Mouse (Mus musculus): ENCODE data around the gene Pabpc4. TPM values are rescaled to one million over a fixed set of nuclear protein-coding genes. Genes with fewer than 3 reads are reported as not detected.

Pabpc4 gene
- total RNA-seq (2023), result 73.3 TPM

DNA sequence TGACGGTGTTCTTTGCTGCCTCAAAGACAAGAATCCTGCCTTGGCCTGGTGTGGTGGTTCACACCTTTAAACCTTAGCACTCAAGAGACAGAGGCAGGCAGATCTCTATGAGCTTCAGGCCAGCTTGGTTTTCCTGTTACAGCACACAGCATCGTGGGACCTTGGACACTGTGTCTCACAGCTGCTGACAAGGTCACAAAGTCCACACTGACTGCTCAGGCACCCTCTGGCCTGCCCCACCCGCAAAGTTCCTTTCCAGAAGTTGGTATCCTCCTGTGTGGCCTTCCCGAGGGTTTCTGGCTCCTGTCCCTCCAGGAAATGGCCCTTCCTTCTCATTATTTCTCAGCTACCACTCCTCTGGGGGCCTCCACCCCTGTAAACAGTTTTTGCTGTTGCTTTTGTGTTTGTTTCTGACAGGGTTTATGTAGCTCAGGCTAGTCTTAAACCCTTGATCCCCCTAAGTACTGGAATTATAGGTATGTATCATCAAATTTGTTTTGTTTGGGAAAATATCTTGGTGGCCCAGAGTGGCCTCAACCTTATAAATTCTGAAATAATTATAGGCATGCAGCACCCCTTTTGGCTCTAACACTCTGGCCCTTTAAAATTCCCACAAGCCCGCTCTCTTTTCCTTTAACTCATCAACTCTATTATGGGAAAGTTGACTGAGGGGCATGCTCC lies at the start of gene Pabpc4:
Pabpc4 (plus strand) TSS at position 631 of the 681 bp plus-strand sequence.

DNA sequence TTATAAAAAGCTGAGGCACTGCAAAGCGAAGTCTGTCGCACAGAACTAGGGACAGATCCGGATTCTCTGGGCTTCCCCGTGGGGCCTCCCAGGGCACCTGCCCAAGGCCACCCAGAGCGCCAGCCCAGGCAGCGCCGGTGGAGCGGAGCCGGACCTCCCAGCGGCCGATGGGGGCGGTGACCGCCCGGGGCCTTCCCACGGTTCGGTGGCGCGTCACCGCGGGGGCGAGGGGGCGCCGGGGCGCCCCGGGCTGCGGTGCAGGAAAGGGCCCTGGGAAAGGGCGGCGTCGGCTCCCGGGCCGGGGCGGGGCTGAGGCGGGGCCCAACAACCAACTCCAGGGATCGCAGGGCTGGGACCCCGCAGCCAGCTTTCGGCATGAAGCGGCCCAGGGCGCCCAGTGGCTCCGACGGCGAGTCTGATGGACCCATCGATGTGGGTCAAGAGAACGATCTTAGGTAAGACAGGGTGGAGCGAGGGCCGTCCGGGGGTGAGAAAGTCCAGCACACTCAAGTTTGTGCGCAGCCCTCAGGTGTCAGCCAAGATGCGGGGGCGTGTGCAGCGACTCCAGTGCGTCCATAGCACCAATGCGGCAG lies 28.6 kb upstream of the Pabpc4 start, which contains the start of gene Heyl:
Heyl (plus strand) TSS at position 65 of the 593 bp plus-strand sequence.

DNA sequence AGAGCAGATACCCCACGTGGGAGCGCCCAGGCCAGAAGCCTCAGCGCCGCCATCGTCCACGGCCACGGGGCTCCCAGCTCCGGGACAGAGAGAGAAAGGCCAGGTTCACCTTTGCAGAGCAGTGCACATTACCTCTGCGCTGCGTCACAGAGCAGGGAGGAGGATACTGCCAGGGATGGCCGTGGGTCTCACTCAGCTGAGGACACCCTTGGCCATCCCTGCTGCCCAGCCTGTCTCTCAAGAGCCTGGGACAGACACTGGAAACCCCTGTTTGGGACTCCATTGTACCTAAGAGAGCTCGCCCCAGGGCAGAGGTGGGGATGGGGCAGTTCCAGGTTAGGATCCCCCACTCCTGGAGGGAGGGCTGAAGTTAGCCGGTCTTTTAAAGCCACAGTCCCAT lies 61.4 kb downstream of the Pabpc4 start, which contains the start of gene Oxct2a:
Oxct2a (minus strand) TSS at position 101 of the 400 bp plus-strand sequence.

DNA sequence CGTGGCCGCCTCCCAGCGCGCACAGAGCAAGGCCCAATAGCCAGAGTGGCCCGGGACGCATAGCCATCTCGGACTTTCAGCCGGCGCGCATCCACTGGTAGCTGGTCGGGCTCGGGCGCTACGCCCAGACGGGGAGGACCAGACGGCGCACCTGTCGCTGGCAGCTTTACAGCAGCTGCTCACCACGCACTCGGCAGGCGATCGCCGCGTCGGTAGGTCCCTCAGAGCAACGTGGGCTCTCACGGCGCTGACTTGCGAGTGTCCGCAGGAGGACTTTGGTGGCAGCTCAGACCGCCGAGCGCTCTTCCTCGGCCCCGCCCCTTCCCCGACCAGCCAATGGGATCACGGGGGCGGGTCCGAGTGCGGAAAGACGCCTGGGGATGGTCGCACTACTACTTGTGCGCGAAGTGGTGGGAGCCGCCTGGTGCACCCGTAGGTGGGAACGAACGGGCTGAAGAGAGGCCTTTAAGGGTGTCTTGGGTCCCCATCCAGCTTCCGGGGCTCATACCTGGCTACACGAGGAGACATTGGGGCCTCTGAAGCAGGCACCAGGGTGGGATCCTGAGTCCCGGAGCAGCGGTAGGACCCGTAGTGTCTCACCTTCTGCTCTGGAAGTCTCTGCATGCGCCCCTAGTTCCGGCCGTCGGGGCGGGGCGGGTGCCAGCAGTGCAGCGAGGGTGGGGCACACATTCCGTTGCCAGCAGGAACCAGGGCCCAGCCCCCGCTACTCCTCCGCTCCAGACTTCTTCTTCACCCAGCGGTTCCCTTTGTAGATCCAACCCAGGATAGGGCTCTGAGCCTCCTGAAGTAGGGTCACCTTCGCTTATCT lies 80.7 kb downstream of the Pabpc4 start, which contains the start of gene Bmp8a:
Bmp8a (minus strand) TSS at position 611 of the 829 bp plus-strand sequence.

Other genes starting within 250 kb of the Pabpc4 start
- gene Trit1, start 245.8 kb upstream of the Pabpc4 start, total RNA-seq (2023), result 15.3 TPM
- gene Bmp8b, start 157.2 kb upstream of the Pabpc4 start, total RNA-seq (2023), result not detected
- gene Oxct2b, start 146.1 kb upstream of the Pabpc4 start, total RNA-seq (2023), result not detected
- 55.0 TPM for gene Ppie, start 122.4 kb upstream of the Pabpc4 start, total RNA-seq (2023)
- gene Hpcal4, start 79.1 kb upstream of the Pabpc4 start, total RNA-seq (2023), result not detected
- gene Nt5c1a, start 60.8 kb upstream of the Pabpc4 start, total RNA-seq (2023), result not detected
- not detected for gene Heyl, start 28.8 kb upstream of the Pabpc4 start, total RNA-seq (2023)
- not detected for gene Oxct2a, start 61.3 kb downstream of the Pabpc4 start, total RNA-seq (2023)
- not detected for gene Bmp8a, start 80.9 kb downstream of the Pabpc4 start, total RNA-seq (2023)